Mouse (Mus musculus) heart, postnatal 0 days (tissue): Measurements from ENCODE around the gene Nmrk2. TPM values are rescaled to one million over a fixed set of nuclear protein-coding genes. Genes with fewer than 3 reads are reported as not detected.

Experiments
- ATAC-seq: fragments of 200-750 bp; cut with Nextera tagmentation; 2 replicates; pipeline ENCODE4 v1.8.0; 2017; ENCODE audit warnings: low read depth, moderate number of reproducible peaks, moderate library complexity; ENCODE audit not compliant: insufficient read depth
- DNase-seq: peaks from one replicate; pipeline ENCODE4 v3.0.0-alpha.2; 2016; ENCODE audit warnings: low spot score
- H3K27ac ChIP-seq: fragments of 300-500 bp; sonication (generic); 2 replicates; pipeline ENCODE4 v1.5.1; 2014; ENCODE audit warnings: low read depth, mild to moderate bottlenecking
- H3K27me3 ChIP-seq: fragments of 300-500 bp; sonication (generic); 2 replicates; pipeline ENCODE4 v1.6.1; 2014; ENCODE audit warnings: low read length, mixed read lengths; ENCODE audit not compliant: control insufficient read depth, insufficient read depth
- H3K36me3 ChIP-seq: fragments of 300-500 bp; sonication (generic); replicated peaks from 2 replicates; pipeline ENCODE4 v1.6.1; 2014; ENCODE audit warnings: low read length, mixed read lengths; ENCODE audit not compliant: control insufficient read depth, insufficient read depth
- H3K4me1 ChIP-seq: fragments of 300-500 bp; sonication (generic); 2 replicates; pipeline ENCODE4 v1.6.1; 2014; ENCODE audit warnings: antibody characterized with exemption; ENCODE audit not compliant: control insufficient read depth, insufficient read depth
- H3K4me2 ChIP-seq: fragments of 300-500 bp; sonication (generic); 2 replicates; pipeline ENCODE4 v1.6.1; 2014; ENCODE audit warnings: low read depth, mild to moderate bottlenecking, low read length, moderate library complexity
- H3K4me3 ChIP-seq: fragments of 300-500 bp; sonication (generic); 2 replicates; pipeline ENCODE4 v1.5.1; 2014; ENCODE audit warnings: low read depth, low read length
- H3K9ac ChIP-seq: fragments of 300-500 bp; sonication (generic); replicated peaks from 2 replicates; pipeline ENCODE4 v1.6.1; 2014; ENCODE audit warnings: low read depth, low read length, mixed read lengths
- H3K9me3 ChIP-seq: fragments of 300-500 bp; sonication (generic); replicated peaks from 2 replicates; pipeline ENCODE4 v1.6.1; 2016; ENCODE audit warnings: low read length; ENCODE audit not compliant: control insufficient read depth
- CTCF ChIP-seq: IDR thresholded peaks from 2 replicates; pipeline ENCODE4 v1.5.1; 2016; ENCODE audit warnings: antibody characterized with exemption, control low read depth, low read depth
- EP300 ChIP-seq: IDR thresholded peaks from 2 replicates; pipeline ENCODE4 v1.6.1; 2016; ENCODE audit warnings: antibody characterized with exemption, low read depth
- WGBS: fragments of 180-500 bp; shearing (Covaris S2); extraction: QIAGEN DNeasy Blood & Tissue Kit; methylation state at CpG from one replicate; pipeline ENCODE4 v1.1.7; 2014; 5-methylcytosine and 5-hydroxymethylcytosine counted together
- polyA plus RNA-seq: library from polyadenylated mRNA; unstranded; fragments of >200 nt; fragmentation: Nextera tagmentation; extraction: Ambion mirVana; gene quantifications from 2 replicates; pipeline ENCODE4 v1.2.1, GENCODE M21; 2015
- total RNA-seq: library from RNA; depleted of rRNA; stranded (reverse); fragments of >200 nt; gene quantifications from 2 replicates; pipeline ENCODE4 v1.2.3, GENCODE M21; 2014; ENCODE audit warnings: low replicate concordance

Gene Nmrk2
- total and polyA plus RNA-seq, 2 experiments from 2014 or later, result 14.2 to 35.2 TPM

DNA sequence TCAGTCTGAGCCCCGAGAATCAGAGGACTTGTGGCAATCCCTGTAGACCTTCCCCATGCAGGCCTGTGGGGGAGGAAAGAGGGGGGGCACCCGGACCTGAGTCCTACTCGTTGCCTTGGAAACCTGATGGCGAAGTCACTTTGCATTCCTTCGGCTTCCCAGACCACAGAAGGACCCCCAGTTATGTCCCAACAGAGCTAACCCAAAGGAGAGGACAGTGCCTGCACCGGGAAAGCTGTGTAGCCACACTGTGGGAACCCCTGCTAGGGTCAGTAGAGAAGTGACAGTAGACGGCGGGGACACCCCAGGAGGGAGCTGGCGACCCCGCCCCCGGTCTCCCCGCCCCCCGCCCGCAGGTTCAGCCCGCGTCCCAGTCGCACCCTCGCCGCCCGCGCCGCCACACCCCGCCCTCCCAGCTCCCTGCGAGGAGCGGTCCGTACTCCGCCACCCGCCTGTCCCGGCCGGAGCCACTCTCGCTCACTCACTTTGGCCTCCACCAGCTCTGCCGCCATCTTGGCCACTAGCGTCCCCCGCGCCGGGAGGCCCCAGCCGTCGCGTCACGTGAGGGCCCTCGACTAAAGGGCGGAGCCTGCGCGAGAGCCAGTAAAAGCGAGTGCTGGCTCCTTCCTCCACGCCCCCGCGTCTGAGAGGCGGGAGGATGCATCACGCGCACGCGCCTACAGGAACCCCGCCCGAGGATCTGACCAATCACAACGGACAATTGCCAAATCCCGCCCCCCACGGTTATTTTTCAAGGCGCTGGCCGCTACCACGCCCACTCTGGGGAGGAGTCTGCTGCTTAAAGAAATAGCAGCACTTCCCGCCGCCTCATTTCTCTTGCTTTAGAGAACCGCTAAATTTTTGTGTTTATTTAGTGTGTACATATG is 34.4 kb downstream of the Nmrk2 start, which contains the start of gene Pias4:
Gene Pias4, minus strand, starts transcription at position 724 of the 887 bp plus-strand sequence.
- WGBS, result under 1% methylated on average over 54 of the region's 64 CpGs
- H3K9me3 ChIP-seq, result no peaks in the 10 kb centered on the region
- peak within 1 kb of the TSS; percentile 91 for H3K4me2 ChIP-seq
- peak within 1 kb of the TSS; percentile 95 for H3K9ac ChIP-seq
- TF ChIP-seq CTCF (no peak), EP300 (0 out of 2 replicates have a peak, but pooled peaks have one; percentile 42)
- H3K4me1 ChIP-seq, result peaks cover 15% of the 10 kb centered on the region
- peak; percentile 98 for DNase-seq
- peak; percentile 93 for ATAC-seq
- peak within 1 kb of the TSS; percentile 98 for H3K4me3 ChIP-seq
- no peaks in the 10 kb centered on the region for H3K27me3 ChIP-seq
- H3K36me3 ChIP-seq, result peaks cover 6% of the 10 kb centered on the region; the same call in 1 of the 2 replicates
- peak within 1 kb of the TSS; percentile 87 for H3K27ac ChIP-seq

DNA sequence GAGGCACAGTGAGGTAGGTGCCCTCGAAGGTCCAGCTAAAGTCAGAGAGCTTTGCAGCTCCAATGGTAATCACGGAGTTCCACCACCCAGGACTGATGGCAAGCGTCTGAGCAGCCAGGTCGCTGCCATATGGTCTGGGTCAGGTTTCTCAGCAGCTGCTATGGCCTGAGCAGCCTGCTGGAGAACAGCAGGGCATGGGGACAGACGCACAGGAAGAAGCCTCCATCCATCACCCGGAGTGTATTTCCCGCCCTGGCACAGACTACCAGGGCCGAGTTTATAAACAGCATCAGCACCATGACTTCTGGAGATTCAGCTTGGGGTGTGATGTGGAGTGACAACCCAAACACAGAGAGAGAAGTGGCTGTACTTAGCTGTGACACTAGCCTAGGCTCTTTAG is 36.7 kb downstream of the Nmrk2 start:
- no peak overlapping the region for H3K9ac ChIP-seq

DNA sequence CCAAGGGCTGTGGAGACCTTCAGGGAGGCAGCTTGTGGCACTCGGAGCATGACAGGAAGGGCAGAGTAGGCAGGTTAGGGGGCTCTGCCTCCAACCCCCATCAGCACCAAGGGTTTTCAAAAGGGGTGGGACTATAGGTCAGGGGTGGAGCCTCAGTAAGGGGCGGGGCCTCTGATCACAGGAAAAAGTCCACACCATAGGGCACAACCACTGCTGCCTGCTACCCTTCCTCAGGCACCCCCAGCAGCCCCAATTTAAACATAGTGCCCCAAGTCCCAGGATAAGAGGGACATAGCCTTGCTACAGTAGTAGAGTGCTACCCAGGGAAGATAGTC is 39.6 kb downstream of the Nmrk2 start:
- Histone ChIP-seq H3K4me3 (no peak overlapping the region), H3K9ac (no peak overlapping the region), H3K4me2 (no peak overlapping the region), H3K4me1 (peaks cover 11% of the 10 kb centered on the region; the same call in 1 of the 2 replicates), H3K9me3 (no peaks in the 10 kb centered on the region), H3K27me3 (no peaks in the 10 kb centered on the region), H3K36me3 (peaks cover 44% of the 10 kb centered on the region), H3K27ac (no peak overlapping the region)
- WGBS, result 72% methylated on average over 2 of the region's 2 CpGs
- no peak for DNase-seq
- ATAC-seq, result no peak
- TF ChIP-seq EP300 (no peak), CTCF (no peak)

More for the DNA sequence above, 36.7 kb downstream of the Nmrk2 start:
- H3K36me3 ChIP-seq, result peaks cover 22% of the 10 kb centered on the region; the same call in 1 of the 2 replicates
- H3K27me3 ChIP-seq, result no peaks in the 10 kb centered on the region
- WGBS, result 78% methylated on average over 8 of the region's 8 CpGs
- no peak overlapping the region for H3K4me3 ChIP-seq
- ATAC-seq (no peak), DNase-seq (no peak)
- peaks cover 18% of the 10 kb centered on the region for H3K4me1 ChIP-seq
- no peak overlapping the region for H3K27ac ChIP-seq
- TF ChIP-seq CTCF, result no peak
- no peak for TF ChIP-seq EP300
- H3K4me2 ChIP-seq, result no peak overlapping the region
- no peaks in the 10 kb centered on the region for H3K9me3 ChIP-seq

DNA sequence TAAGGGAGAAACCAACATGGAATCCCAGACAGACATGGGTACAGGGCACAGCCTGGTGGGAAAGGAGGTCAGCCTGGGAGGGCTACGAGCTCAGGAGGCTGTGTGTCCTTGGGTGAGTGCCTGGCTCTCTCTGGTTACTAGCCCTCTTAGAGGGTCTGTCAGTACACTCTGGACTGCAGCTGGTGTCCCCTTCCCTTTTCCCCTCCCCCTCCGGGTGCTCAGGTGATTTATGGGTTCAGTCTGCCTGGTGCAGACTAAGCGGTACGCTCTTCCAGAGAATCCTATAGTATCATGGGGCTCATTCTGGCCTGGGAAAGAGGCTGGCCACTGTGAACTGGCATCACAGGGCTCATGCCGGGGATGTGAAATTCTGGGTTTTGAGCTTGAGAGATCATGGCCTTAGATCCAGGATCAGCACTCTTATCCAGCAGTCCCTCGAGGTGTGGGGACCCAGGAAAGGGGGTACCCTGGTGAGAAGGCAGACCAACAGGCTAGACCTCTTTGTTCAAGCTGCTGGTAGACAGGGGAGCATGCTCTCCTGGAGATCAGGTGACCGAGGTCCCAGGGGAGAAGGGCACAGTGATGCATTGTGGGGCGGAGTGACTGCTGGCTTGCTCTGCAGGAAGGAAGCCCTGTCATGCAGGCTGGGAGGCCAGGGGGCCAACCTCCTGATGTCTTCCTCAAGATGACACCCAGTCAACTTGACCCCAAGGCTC is 40.1 kb downstream of the Nmrk2 start:
- no peak; the same call in 1 of the 2 replicates for ATAC-seq
- H3K9me3 ChIP-seq, result no peaks in the 10 kb centered on the region
- H3K4me1 ChIP-seq, result peaks cover 8% of the 10 kb centered on the region; the same call in 1 of the 2 replicates
- H3K9ac ChIP-seq, result no peak overlapping the region
- H3K4me2 ChIP-seq, result no peak overlapping the region
- H3K27me3 ChIP-seq, result no peaks in the 10 kb centered on the region
- peaks cover 49% of the 10 kb centered on the region for H3K36me3 ChIP-seq
- no peak for TF ChIP-seq CTCF
- no peak for TF ChIP-seq EP300
- H3K4me3 ChIP-seq, result no peak overlapping the region
- no peak overlapping the region for H3K27ac ChIP-seq
- DNase-seq, result no peak
- 90% methylated on average over 8 of the region's 8 CpGs for WGBS

DNA sequence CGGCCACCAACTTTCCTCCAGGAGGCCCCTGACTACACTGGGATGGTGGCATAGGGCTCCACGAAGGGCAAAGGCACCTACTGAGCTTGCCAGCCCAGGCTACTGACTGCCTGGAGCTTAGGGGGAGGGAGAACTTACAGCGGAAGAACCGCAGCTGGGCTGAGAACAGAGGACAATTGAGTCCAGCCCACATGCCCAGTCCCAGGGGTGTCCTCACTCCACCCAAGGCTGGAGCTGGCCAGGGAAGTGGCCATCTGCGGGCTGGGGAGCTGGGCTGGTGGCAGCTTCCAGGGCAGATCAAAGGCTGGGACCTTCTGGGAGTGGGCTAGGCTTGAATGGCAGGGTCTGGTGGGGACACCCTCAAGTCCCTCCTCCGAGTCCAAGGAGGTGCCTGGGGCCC is 47.1 kb downstream of the Nmrk2 start:
- H3K27ac ChIP-seq, result no peak overlapping the region
- H3K9ac ChIP-seq, result no peak overlapping the region
- peaks cover 69% of the 10 kb centered on the region for H3K36me3 ChIP-seq
- no peak overlapping the region for H3K4me2 ChIP-seq
- WGBS, result 68% methylated on average over 6 of the region's 6 CpGs
- 0 out of 2 replicates have a peak, but pooled peaks cover 5% of the 10 kb centered on the region for H3K4me1 ChIP-seq
- H3K27me3 ChIP-seq, result no peaks in the 10 kb centered on the region
- no peak overlapping the region for H3K4me3 ChIP-seq
- DNase-seq, result no peak
- ATAC-seq, result no peak
- no peak for TF ChIP-seq EP300
- TF ChIP-seq CTCF, result no peak
- no peaks in the 10 kb centered on the region for H3K9me3 ChIP-seq
